Mouse (Mus musculus) forebrain, embryonic 12.5 days (tissue): ENCODE data around the gene Sema6d. TPM values are rescaled to one million over a fixed set of nuclear protein-coding genes. Genes with fewer than 3 reads are reported as not detected.

Experiments
- ATAC-seq: fragments of 200-750 bp; cut with Nextera tagmentation; 2 replicates; pipeline ENCODE4 v1.8.0; 2017; ENCODE audit warnings: moderate TSS enrichment; ENCODE audit not compliant: low FRiP score
- H3K27ac ChIP-seq: fragments of 300-500 bp; sonication (generic); 2 replicates; pipeline ENCODE4 v1.5.1; 2016; ENCODE audit warnings: mild to moderate bottlenecking
- H3K27me3 ChIP-seq: fragments of 300-500 bp; sonication (generic); 2 replicates; pipeline ENCODE4 v1.6.1; 2016; ENCODE audit warnings: mild to moderate bottlenecking
- H3K36me3 ChIP-seq: fragments of 300-500 bp; sonication (generic); replicated peaks from 2 replicates; pipeline ENCODE4 v1.6.1; 2016; ENCODE audit warnings: mild to moderate bottlenecking
- H3K4me1 ChIP-seq: fragments of 300-500 bp; sonication (generic); 2 replicates; pipeline ENCODE4 v1.6.1; 2016
- H3K4me2 ChIP-seq: fragments of 300-500 bp; sonication (generic); 2 replicates; pipeline ENCODE4 v1.6.1; 2016; ENCODE audit warnings: mild to moderate bottlenecking, moderate library complexity
- H3K4me3 ChIP-seq: fragments of 300-500 bp; sonication (generic); replicated peaks from 2 replicates; pipeline ENCODE4 v1.5.1; 2016; ENCODE audit warnings: mild to moderate bottlenecking
- H3K9ac ChIP-seq: fragments of 300-500 bp; sonication (generic); 2 replicates; pipeline ENCODE4 v1.6.1; 2016; ENCODE audit warnings: mild to moderate bottlenecking
- H3K9me3 ChIP-seq: fragments of 300-500 bp; sonication (generic); 2 replicates; pipeline ENCODE4 v1.6.1; 2016
- WGBS: fragments of 180-500 bp; shearing (Covaris S2); methylation state at CpG from one replicate; pipeline ENCODE4 v1.1.7; 2016; 5-methylcytosine and 5-hydroxymethylcytosine counted together
- polyA plus RNA-seq: library from polyadenylated mRNA; unstranded; fragments of >200 nt; fragmentation: Nextera tagmentation; extraction: Ambion mirVana; gene quantifications from 2 replicates; pipeline ENCODE4 v1.2.1, GENCODE M21; 2016

Sema6d gene
- polyA plus RNA-seq, 1 experiment from 2014 or later: 19.8 TPM

- no peaks in the 10 kb centered on the region for H3K9me3 ChIP-seq
- H3K4me3 ChIP-seq: no peak overlapping the region
- peaks cover 9% of the 10 kb centered on the region; the same call in 1 of the 2 replicates for H3K4me1 ChIP-seq
- H3K9ac ChIP-seq: no peak overlapping the region
- H3K27ac ChIP-seq: no peak overlapping the region
- no peaks in the 10 kb centered on the region for H3K27me3 ChIP-seq
- ATAC-seq: no peak
- H3K36me3 ChIP-seq: no peaks in the 10 kb centered on the region
- no peak overlapping the region for H3K4me2 ChIP-seq
- 82% methylated on average over 1 of the region's 1 CpGs for WGBS
Measured at GRCm38 (mm10) chr2:124120355-124120754, 30.6 kb downstream of the Sema6d start.

- peaks cover 9% of the 10 kb centered on the region; the same call in 1 of the 2 replicates for H3K4me1 ChIP-seq
- 84% methylated on average over 2 of the region's 2 CpGs for WGBS
- no peaks in the 10 kb centered on the region for H3K36me3 ChIP-seq
- H3K9me3 ChIP-seq: no peaks in the 10 kb centered on the region
- H3K4me3 ChIP-seq: no peak overlapping the region
- no peak overlapping the region for H3K9ac ChIP-seq
- no peak overlapping the region for H3K27ac ChIP-seq
- ATAC-seq: no peak
- no peaks in the 10 kb centered on the region for H3K27me3 ChIP-seq
- H3K4me2 ChIP-seq: no peak overlapping the region
Measured at GRCm38 (mm10) chr2:124121539-124121938, 31.8 kb downstream of the Sema6d start.

- Histone ChIP-seq H3K27me3 (no peaks in the 10 kb centered on the region), H3K9me3 (no peaks in the 10 kb centered on the region), H3K27ac (no peak overlapping the region), H3K4me1 (no peaks in the 10 kb centered on the region), H3K9ac (no peak overlapping the region), H3K4me3 (no peak overlapping the region), H3K36me3 (no peaks in the 10 kb centered on the region), H3K4me2 (no peak overlapping the region)
- ATAC-seq: no peak
- WGBS: 94% methylated on average over 7 of the region's 7 CpGs
Measured at GRCm38 (mm10) chr2:124125504-124125903, 35.7 kb downstream of the Sema6d start.

- Histone ChIP-seq H3K9me3 (no peaks in the 10 kb centered on the region), H3K4me2 (no peak overlapping the region), H3K27me3 (no peaks in the 10 kb centered on the region), H3K36me3 (no peaks in the 10 kb centered on the region), H3K9ac (no peak overlapping the region), H3K4me3 (no peak overlapping the region), H3K4me1 (no peaks in the 10 kb centered on the region), H3K27ac (no peak overlapping the region)
- ATAC-seq: no peak
- WGBS: 68% methylated on average over 3 of the region's 3 CpGs
Measured at GRCm38 (mm10) chr2:124126853-124127252, 37.1 kb downstream of the Sema6d start.

GRCm38 (mm10) chr2:124130876-124131275, 41.1 kb downstream of the Sema6d start:
- Histone ChIP-seq H3K36me3 (no peaks in the 10 kb centered on the region), H3K9ac (no peak overlapping the region), H3K27ac (no peak overlapping the region), H3K27me3 (no peaks in the 10 kb centered on the region), H3K4me1 (no peaks in the 10 kb centered on the region), H3K4me2 (no peak overlapping the region), H3K4me3 (no peak overlapping the region), H3K9me3 (no peaks in the 10 kb centered on the region)
- 81% methylated on average over 2 of the region's 2 CpGs for WGBS
- no peak for ATAC-seq

- no peak for ATAC-seq
- H3K9ac ChIP-seq: no peak overlapping the region
- no peak overlapping the region for H3K4me2 ChIP-seq
- H3K27ac ChIP-seq: no peak overlapping the region
- H3K27me3 ChIP-seq: no peaks in the 10 kb centered on the region
- no peaks in the 10 kb centered on the region for H3K36me3 ChIP-seq
- H3K4me1 ChIP-seq: peaks cover 6% of the 10 kb centered on the region
- 82% methylated on average over 3 of the region's 3 CpGs for WGBS
- no peak overlapping the region for H3K4me3 ChIP-seq
- H3K9me3 ChIP-seq: no peaks in the 10 kb centered on the region
Measured at GRCm38 (mm10) chr2:124141510-124142044, 51.8 kb downstream of the Sema6d start.

GRCm38 (mm10) chr2:124145528-124145927, 55.8 kb downstream of the Sema6d start:
- Histone ChIP-seq H3K9ac (no peak overlapping the region), H3K36me3 (no peaks in the 10 kb centered on the region), H3K4me1 (peaks cover 6% of the 10 kb centered on the region), H3K9me3 (no peaks in the 10 kb centered on the region), H3K27me3 (no peaks in the 10 kb centered on the region), H3K4me2 (no peak overlapping the region), H3K27ac (no peak overlapping the region), H3K4me3 (no peak overlapping the region)
- 0 out of 2 replicates have a peak, but pooled peaks have one; percentile 55 for ATAC-seq
- 9% methylated on average over 1 of the region's 1 CpGs for WGBS

GRCm38 (mm10) chr2:124158158-124158557, 68.4 kb downstream of the Sema6d start:
- Histone ChIP-seq H3K36me3 (no peaks in the 10 kb centered on the region), H3K9me3 (no peaks in the 10 kb centered on the region), H3K4me1 (peaks cover 9% of the 10 kb centered on the region), H3K4me2 (no peak overlapping the region), H3K27me3 (no peaks in the 10 kb centered on the region), H3K4me3 (no peak overlapping the region), H3K9ac (no peak overlapping the region), H3K27ac (no peak overlapping the region)
- no peak for ATAC-seq
- 67% methylated on average over 1 of the region's 1 CpGs for WGBS

GRCm38 (mm10) chr2:124162001-124162599, 72.3 kb downstream of the Sema6d start:
- Histone ChIP-seq H3K4me3 (no peak overlapping the region), H3K27me3 (no peaks in the 10 kb centered on the region; the same call in 1 of the 2 replicates), H3K27ac (no peak overlapping the region), H3K4me2 (no peak overlapping the region), H3K4me1 (peaks cover 9% of the 10 kb centered on the region), H3K9me3 (no peaks in the 10 kb centered on the region), H3K9ac (no peak overlapping the region), H3K36me3 (no peaks in the 10 kb centered on the region)
- WGBS: 17% methylated on average over 7 of the region's 7 CpGs
- ATAC-seq: peak; percentile 72; the same call in 1 of the 2 replicates

GRCm38 (mm10) chr2:124168411-124168810, 78.6 kb downstream of the Sema6d start:
- no peaks in the 10 kb centered on the region for H3K36me3 ChIP-seq
- H3K4me2 ChIP-seq: no peak overlapping the region
- no peak overlapping the region for H3K27ac ChIP-seq
- no peak for ATAC-seq
- H3K4me3 ChIP-seq: no peak overlapping the region
- 100% methylated on average over 1 of the region's 1 CpGs for WGBS
- no peaks in the 10 kb centered on the region for H3K9me3 ChIP-seq
- H3K4me1 ChIP-seq: peaks cover 12% of the 10 kb centered on the region
- H3K27me3 ChIP-seq: no peaks in the 10 kb centered on the region; the same call in 1 of the 2 replicates
- H3K9ac ChIP-seq: no peak overlapping the region

- no peak overlapping the region for H3K9ac ChIP-seq
- peaks cover 16% of the 10 kb centered on the region for H3K4me1 ChIP-seq
- WGBS: 18% methylated on average over 3 of the region's 3 CpGs
- peak; percentile 59; the same call in 1 of the 2 replicates for ATAC-seq
- no peak overlapping the region for H3K27ac ChIP-seq
- H3K9me3 ChIP-seq: no peaks in the 10 kb centered on the region
- H3K27me3 ChIP-seq: no peaks in the 10 kb centered on the region
- H3K4me2 ChIP-seq: no peak overlapping the region
- H3K4me3 ChIP-seq: no peak overlapping the region
- H3K36me3 ChIP-seq: no peaks in the 10 kb centered on the region
Measured at GRCm38 (mm10) chr2:124171718-124172117, 81.9 kb downstream of the Sema6d start.

- H3K36me3 ChIP-seq: no peaks in the 10 kb centered on the region
- 35% methylated on average over 1 of the region's 1 CpGs for WGBS
- no peak overlapping the region for H3K9ac ChIP-seq
- ATAC-seq: peak; percentile 62; the same call in 1 of the 2 replicates
- no peaks in the 10 kb centered on the region for H3K27me3 ChIP-seq
- no peak overlapping the region for H3K4me2 ChIP-seq
- H3K4me3 ChIP-seq: no peak overlapping the region
- H3K27ac ChIP-seq: 0 out of 2 replicates have a peak overlapping the region, but pooled peaks have one; percentile 74
- H3K4me1 ChIP-seq: peaks cover 19% of the 10 kb centered on the region
- no peaks in the 10 kb centered on the region for H3K9me3 ChIP-seq
Measured at GRCm38 (mm10) chr2:124176265-124176664, 86.5 kb downstream of the Sema6d start.

- peak; percentile 79; the same call in 1 of the 2 replicates for ATAC-seq
- no peaks in the 10 kb centered on the region for H3K9me3 ChIP-seq
- H3K9ac ChIP-seq: no peak overlapping the region
- H3K4me2 ChIP-seq: no peak overlapping the region
- H3K27me3 ChIP-seq: no peaks in the 10 kb centered on the region
- 30% methylated on average over 4 of the region's 4 CpGs for WGBS
- H3K27ac ChIP-seq: peak overlapping the region; percentile 74
- H3K36me3 ChIP-seq: no peaks in the 10 kb centered on the region
- peaks cover 16% of the 10 kb centered on the region for H3K4me1 ChIP-seq
- no peak overlapping the region for H3K4me3 ChIP-seq
Measured at GRCm38 (mm10) chr2:124176711-124177169, 87.0 kb downstream of the Sema6d start.
